25 mouse cellular contexts compared by ENCODE assay signal in the genomic region with DNA sequence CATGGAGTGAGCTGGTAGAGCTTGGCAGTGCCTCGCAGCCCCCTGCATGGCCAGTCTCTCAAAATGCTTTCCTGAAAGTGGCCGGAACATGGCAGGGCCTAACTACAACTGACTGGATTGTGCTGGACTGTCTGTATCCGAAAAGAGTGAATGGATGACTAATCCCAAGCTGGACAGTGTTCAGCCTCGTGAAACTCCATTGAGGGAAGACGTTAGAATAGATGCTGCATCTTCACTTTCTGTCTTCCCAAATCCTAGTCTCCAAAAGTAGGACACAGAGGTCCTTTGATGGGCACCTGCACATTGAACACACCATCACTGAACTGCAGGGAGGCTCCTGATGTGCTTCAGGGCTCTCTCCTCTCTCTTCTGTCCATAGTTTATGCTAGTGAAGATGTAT.
"Had no signal": no experiment of that assay in that cellular context is flagged by ENCODE, and none has a peak within 500 bp of the region (broad histone marks: within the 10 kb centered on the region; RNA-seq: fewer than 3 reads in every experiment).

No protein-coding gene starts in this region.

- H3K27me3 ChIP-seq: heart, embryonic 13.5 days; heart, embryonic 15.5 days; hindbrain, embryonic 13.5 days; hindbrain, embryonic 15.5 days; kidney, embryonic 15.5 days; limb, embryonic 13.5 days; limb, embryonic 15.5 days; liver, embryonic 12.5 days had no signal

- DNase-seq: gastrocnemius, postnatal 14 days; gastrocnemius, postnatal 36 days; heart, adult 18-20 months; heart, postnatal 14 days; heart, postnatal 36 days; kidney, adult 11 months; kidney, adult 2 months; kidney, adult 9 months; kidney, postnatal 14 days; kidney, postnatal 36 days; layer of hippocampus, adult 9-11 months; layer of hippocampus, postnatal 36 days; left cerebral cortex, postnatal 4 days had no signal

- H3K4me1 ChIP-seq: heart, embryonic 10.5 days; heart, embryonic 13.5 days; hindbrain, embryonic 13.5 days; hindbrain, embryonic 15.5 days; kidney, embryonic 15.5 days; limb, embryonic 13.5 days; limb, embryonic 15.5 days; liver, embryonic 12.5 days had no signal

- ATAC-seq: hindbrain, postnatal 0 days; intestine, embryonic 16.5 days; liver, embryonic 12.5 days had no signal

- H3K9ac ChIP-seq: heart, embryonic 13.5 days; heart, embryonic 15.5 days; hindbrain, embryonic 13.5 days; hindbrain, embryonic 15.5 days; kidney, embryonic 15.5 days; limb, embryonic 13.5 days; limb, embryonic 15.5 days; liver, embryonic 12.5 days had no signal

- H3K27ac ChIP-seq: heart, embryonic 10.5 days; heart, embryonic 13.5 days; heart, embryonic 15.5 days; hindbrain, embryonic 13.5 days; hindbrain, embryonic 15.5 days; hindbrain, postnatal 0 days; kidney, embryonic 15.5 days; kidney, postnatal 0 days; limb, embryonic 13.5 days; limb, embryonic 15.5 days; liver, embryonic 12.5 days had no signal

- H3K4me3 ChIP-seq: heart, embryonic 10.5 days; heart, embryonic 13.5 days; heart, embryonic 15.5 days; hindbrain, embryonic 13.5 days; hindbrain, embryonic 15.5 days; kidney, embryonic 15.5 days; limb, embryonic 13.5 days; limb, embryonic 15.5 days; liver, embryonic 12.5 days had no signal

- H3K4me2 ChIP-seq: heart, embryonic 13.5 days; heart, embryonic 15.5 days; hindbrain, embryonic 13.5 days; hindbrain, embryonic 15.5 days; kidney, embryonic 15.5 days; limb, embryonic 13.5 days; limb, embryonic 15.5 days; liver, embryonic 12.5 days had no signal

- H3K9me3 ChIP-seq: heart, embryonic 10.5 days; heart, embryonic 13.5 days; heart, embryonic 15.5 days; hindbrain, embryonic 13.5 days; hindbrain, embryonic 15.5 days; kidney, embryonic 15.5 days; limb, embryonic 13.5 days; limb, embryonic 15.5 days; liver, embryonic 12.5 days had no signal
